Mouse (Mus musculus): ENCODE data around the gene Nup188. TPM values are rescaled to one million over a fixed set of nuclear protein-coding genes. Genes with fewer than 3 reads are reported as not detected.

The Nup188 gene
- polyA plus RNA-seq, 1 experiment from 2014 or later, result 21.6 TPM

DNA sequence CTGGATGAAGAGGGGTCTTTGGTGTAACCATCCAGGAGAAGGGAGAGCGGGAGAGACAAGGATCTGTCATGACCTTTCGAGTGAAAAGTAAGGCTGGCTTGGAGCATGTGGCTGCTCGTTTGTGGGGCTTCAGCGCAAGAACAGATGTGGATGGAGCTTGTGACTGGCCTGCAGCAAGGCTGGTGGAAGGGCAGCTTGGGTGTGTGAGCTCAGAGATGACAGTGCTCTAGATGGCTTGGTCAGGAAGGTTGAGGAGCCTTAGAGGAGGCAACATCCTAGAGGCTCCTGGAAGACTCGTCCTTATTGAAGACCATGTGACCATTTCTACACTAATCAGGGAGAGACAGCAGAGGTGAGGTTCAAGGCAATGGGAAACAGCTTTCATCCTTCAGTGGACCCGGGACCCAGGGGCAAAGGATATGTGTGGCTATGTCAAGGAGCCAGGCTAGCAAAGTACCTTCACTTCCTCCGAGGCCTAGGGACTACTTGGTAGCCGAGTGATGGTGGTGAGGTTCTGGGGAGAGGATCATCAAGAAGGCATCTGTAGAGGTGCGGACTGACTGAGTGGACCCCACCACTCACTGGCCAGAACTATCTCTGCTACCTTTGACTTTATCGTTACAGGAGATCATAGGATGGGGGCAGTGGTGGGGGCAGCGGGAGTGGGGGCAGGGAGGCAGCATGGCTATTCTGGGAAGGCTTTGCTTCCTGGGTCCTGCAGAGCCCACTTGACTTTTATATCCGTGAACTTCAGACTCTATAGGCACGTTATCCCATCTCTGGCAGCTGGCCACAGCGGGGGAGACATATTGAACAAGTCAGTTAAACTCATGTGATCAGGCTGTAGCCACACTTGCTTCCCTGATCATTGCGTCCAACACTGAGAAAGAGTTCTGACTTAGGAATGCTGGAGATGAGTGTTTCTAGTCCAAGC lies 26.8 kb upstream of the Nup188 start:
- ATAC-seq (ENCODE audit: low FRiP score), result no peak
- 91% methylated on average over 15 of the region's 15 CpGs for WGBS
- no peak overlapping the region for H3K9ac ChIP-seq
- no peaks in the 10 kb centered on the region for H3K27me3 ChIP-seq
- no peak overlapping the region for H3K4me3 ChIP-seq
- H3K4me2 ChIP-seq, result no peak overlapping the region
- H3K27ac ChIP-seq, result no peak overlapping the region
- H3K36me3 ChIP-seq, result peaks cover 96% of the 10 kb centered on the region
- H3K4me1 ChIP-seq (replicated peaks), result peaks cover 47% of the 10 kb centered on the region
- no peaks in the 10 kb centered on the region for H3K9me3 ChIP-seq

DNA sequence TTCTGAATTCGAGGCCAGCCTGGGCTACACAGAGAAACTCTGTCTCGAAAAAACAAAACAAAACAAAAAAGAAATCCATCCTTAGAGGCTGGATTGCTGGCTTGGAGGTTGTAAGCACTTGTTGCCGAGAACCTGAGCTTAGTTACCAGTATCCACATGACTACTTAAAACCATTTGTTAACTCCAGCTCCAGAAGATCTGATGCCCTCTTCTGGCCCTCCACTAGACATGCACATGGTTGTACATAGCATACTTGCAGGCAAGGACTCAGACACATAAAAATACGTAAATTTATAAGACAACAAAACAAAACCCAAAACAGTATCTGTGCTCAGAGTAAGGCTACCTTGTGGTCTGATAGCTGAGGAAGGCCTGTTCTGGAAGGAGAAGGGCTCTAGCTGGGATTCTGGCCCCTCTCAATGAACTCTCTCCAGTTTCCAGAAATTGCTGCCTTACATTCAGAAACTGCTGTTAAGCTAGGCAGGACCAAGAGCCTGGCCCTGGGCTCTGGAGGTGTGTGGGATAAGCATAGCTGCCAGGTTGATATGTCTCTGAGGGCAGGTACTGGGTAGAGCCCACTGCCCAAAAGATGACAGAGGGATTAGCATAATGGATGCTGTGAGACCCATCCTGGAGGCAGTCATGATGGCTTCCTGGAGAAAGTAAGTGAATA lies 25.0 kb upstream of the Nup188 start:
- Histone ChIP-seq H3K9me3 (no peaks in the 10 kb centered on the region), H3K4me3 (no peak overlapping the region), H3K4me1 (replicated peaks) (peaks cover 65% of the 10 kb centered on the region), H3K27me3 (no peaks in the 10 kb centered on the region), H3K9ac (no peak overlapping the region), H3K27ac (peak overlapping the region; percentile 55; the same call in 1 of the 2 replicates), H3K36me3 (peaks cover 90% of the 10 kb centered on the region), H3K4me2 (no peak overlapping the region)
- no peak for ATAC-seq (ENCODE audit: low FRiP score)
- 88% methylated on average over 4 of the region's 4 CpGs for WGBS

DNA sequence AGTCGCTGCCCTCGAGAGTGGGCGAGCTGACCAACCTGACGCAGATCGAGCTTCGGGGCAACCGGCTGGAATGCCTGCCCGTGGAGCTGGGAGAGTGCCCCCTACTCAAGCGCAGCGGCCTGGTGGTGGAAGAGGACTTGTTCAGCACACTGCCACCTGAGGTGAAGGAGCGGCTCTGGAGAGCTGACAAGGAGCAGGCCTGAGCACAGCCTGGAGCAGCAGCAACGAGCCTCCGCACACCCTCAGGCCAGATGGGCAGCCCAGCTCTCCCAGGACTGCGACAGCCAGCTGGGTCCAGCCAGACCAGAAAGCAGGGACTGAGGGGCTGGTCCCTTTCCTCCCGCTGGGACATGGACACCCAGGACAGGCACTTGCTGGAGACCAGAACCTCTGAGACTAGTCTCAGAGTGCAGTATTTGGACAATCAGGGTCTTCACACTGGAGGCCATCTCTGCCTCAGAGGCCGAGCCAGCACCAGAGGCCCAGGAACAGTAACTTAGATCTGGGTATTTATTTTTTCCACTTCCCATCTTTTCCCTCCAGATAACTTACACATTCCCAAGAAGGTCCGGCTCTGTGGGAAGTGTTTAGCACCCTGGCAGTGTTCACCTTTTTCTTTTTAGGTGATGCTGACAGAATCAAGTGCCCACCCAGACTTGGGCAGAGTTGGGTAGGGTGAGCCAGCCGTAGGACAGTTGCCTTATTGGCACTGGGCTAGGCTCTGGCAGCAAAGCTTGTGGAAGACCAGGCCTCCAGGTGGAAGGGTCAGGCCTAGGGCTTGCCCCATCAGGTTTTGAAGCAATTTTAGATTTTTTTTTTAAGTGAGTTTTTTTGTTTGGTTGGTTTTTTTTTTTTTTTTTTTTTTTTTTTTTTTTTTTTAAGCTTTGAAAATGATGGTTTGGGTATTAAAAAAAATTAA lies 24.0 kb upstream of the Nup188 start:
- H3K4me1 ChIP-seq (replicated peaks), result peaks cover 75% of the 10 kb centered on the region
- H3K36me3 ChIP-seq, result peaks cover 86% of the 10 kb centered on the region
- no peaks in the 10 kb centered on the region for H3K27me3 ChIP-seq
- peak overlapping the region; percentile 11; the same call in 1 of the 2 replicates for H3K9ac ChIP-seq
- no peak for ATAC-seq (ENCODE audit: low FRiP score)
- WGBS, result 87% methylated on average over 18 of the region's 18 CpGs
- no peaks in the 10 kb centered on the region for H3K9me3 ChIP-seq
- H3K27ac ChIP-seq, result peak overlapping the region; percentile 55
- no peak overlapping the region for H3K4me2 ChIP-seq
- no peak overlapping the region for H3K4me3 ChIP-seq

DNA sequence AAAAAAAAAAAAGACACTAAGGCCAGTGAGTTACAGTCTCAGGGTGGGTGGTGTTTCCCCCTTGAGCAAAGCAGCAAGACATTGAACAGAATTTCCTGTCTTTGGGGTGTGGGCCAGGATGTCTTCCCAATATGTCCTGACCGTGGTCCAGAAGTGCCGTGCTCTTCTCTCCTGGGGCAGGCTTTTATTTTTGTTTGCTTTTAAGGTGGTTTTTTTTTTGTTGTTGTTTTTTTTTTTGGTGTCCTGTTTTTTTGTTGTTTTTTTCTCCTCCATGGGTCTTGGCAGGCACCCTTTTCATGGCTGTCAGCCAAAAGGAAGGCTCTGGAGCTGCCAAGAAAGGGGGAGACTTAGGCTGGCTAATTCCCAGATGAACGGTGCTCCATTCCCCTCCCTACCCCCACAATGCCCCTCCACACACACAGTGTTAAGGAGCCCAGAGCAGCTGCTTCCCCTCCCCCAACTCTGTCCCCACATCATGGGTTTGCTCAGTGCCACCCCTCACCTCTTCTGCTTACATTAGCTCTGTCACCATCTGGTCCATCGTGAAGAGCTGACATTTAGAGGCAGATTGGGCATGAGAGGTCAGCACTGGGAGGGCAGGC lies 23.3 kb upstream of the Nup188 start:
- 49% methylated on average over 4 of the region's 4 CpGs for WGBS
- Histone ChIP-seq H3K9ac (no peak overlapping the region), H3K36me3 (peaks cover 79% of the 10 kb centered on the region), H3K4me1 (replicated peaks) (peaks cover 73% of the 10 kb centered on the region), H3K9me3 (no peaks in the 10 kb centered on the region), H3K27me3 (no peaks in the 10 kb centered on the region), H3K4me2 (no peak overlapping the region), H3K27ac (peak overlapping the region; percentile 60), H3K4me3 (no peak overlapping the region)
- ATAC-seq (ENCODE audit: low FRiP score), result peak; percentile 57; the same call in 1 of the 2 replicates

DNA sequence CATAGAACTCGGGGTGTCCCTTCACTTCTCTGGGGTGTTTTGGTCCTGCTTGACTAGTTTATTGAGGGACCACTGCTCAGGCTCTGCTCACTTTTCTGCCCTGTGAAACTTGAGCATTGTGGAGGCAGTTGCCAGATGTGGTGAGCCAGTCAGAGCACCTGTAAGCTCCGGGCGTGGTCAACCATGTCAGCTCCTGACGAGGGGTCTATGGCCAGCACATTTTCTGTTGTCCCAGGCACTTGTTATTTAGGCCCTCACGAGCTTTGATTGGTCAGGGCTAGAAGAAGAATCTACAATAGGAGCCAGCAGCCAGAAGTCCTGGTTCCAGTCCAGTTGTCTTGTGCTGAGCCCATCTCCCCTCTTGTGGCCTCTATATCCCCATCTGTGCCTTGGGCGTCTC lies 22.4 kb upstream of the Nup188 start:
- H3K4me2 ChIP-seq, result no peak overlapping the region
- peaks cover 73% of the 10 kb centered on the region for H3K36me3 ChIP-seq
- peaks cover 65% of the 10 kb centered on the region for H3K4me1 ChIP-seq (replicated peaks)
- peak overlapping the region; percentile 60; the same call in 1 of the 2 replicates for H3K27ac ChIP-seq
- ATAC-seq (ENCODE audit: low FRiP score), result no peak
- WGBS, result 93% methylated on average over 6 of the region's 6 CpGs
- no peaks in the 10 kb centered on the region for H3K9me3 ChIP-seq
- H3K4me3 ChIP-seq, result no peak overlapping the region
- H3K9ac ChIP-seq, result no peak overlapping the region
- H3K27me3 ChIP-seq, result no peaks in the 10 kb centered on the region

DNA sequence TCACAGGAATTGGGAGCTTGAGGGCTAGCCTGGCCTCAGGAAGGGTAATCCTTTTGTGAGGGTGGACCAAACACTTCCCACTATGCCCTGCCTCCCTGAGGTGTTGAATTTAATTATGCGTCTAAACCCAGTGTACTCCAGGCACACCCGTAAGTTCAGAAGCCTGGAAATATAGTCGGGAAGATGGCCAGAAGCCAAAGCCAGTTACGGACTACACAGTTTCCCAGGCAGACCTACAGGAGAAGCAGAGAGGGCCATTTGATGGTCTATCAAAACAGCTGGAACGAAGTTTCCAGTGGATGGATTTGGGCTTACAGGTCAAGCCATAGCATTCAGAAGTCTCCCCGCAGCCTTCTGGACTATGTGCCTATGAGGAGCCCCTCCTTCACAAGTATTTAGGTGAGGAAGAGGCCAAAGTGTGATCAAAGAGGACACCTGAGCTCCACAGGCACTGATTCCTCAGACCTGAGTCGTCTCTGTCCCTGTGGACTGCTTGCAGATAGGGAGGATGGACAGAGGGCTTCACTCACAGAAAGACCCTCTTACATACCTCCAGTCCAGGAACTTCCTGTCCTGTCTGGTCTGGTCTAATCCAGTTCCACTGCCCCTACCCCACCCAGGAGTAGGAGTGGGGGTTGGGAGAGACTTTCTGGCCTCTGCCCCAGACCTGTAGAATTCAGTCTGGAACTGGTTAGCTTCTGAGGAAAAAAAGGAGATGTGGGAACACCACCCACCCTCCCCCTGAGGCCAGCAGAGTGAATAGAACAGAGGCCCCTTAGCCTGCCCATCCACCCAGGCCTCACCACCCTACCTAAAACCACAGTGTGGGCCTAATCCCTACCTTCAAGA lies 21.3 kb upstream of the Nup188 start:
- peaks cover 55% of the 10 kb centered on the region for H3K4me1 ChIP-seq (replicated peaks)
- no peak overlapping the region for H3K4me3 ChIP-seq
- no peak for ATAC-seq (ENCODE audit: low FRiP score)
- peaks cover 62% of the 10 kb centered on the region for H3K36me3 ChIP-seq
- H3K27ac ChIP-seq, result peak overlapping the region; percentile 82
- H3K4me2 ChIP-seq, result no peak overlapping the region
- no peaks in the 10 kb centered on the region for H3K9me3 ChIP-seq
- no peaks in the 10 kb centered on the region for H3K27me3 ChIP-seq
- peak overlapping the region; percentile 8; the same call in 1 of the 2 replicates for H3K9ac ChIP-seq
- 75% methylated on average over 7 of the region's 7 CpGs for WGBS

DNA sequence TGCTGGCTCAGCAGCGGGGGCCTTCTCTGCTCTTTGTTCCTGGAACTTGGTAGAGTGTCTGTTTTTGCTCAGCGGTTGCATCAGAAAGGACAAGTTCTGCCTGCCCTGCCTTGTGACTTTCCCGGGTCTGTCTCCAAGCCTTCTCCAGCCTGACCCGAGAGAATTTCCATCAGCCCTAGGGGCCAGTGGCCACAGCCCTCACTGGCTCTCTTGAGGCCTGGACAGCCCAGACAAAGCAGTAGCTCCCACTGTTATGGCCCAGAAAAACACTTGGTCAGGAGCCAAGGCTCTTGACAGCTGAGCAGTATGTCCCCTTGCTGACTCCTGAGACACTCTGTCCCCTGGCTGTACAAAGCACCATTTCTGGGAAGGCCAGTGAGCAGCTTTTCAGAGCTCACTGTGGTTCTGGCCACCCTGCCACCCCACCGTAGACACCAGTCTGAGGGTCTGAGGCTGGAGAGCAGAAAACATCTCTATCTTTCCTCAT lies 20.4 kb upstream of the Nup188 start, which contains the start of gene Phyhd1:
Gene Phyhd1 (plus strand): TSS at position 437 of the 487 bp plus-strand sequence.
- Histone ChIP-seq H3K27me3 (no peaks in the 10 kb centered on the region), H3K4me3 (no peak within 1 kb of the TSS), H3K4me2 (no peak within 1 kb of the TSS), H3K36me3 (peaks cover 53% of the 10 kb centered on the region), H3K9ac (peak within 1 kb of the TSS; percentile 8; the same call in 1 of the 2 replicates), H3K9me3 (no peaks in the 10 kb centered on the region), H3K4me1 (replicated peaks) (peaks cover 57% of the 10 kb centered on the region), H3K27ac (peak within 1 kb of the TSS; percentile 82)
- 37% methylated on average over 5 of the region's 5 CpGs for WGBS
- ATAC-seq (ENCODE audit: low FRiP score), result no peak

DNA sequence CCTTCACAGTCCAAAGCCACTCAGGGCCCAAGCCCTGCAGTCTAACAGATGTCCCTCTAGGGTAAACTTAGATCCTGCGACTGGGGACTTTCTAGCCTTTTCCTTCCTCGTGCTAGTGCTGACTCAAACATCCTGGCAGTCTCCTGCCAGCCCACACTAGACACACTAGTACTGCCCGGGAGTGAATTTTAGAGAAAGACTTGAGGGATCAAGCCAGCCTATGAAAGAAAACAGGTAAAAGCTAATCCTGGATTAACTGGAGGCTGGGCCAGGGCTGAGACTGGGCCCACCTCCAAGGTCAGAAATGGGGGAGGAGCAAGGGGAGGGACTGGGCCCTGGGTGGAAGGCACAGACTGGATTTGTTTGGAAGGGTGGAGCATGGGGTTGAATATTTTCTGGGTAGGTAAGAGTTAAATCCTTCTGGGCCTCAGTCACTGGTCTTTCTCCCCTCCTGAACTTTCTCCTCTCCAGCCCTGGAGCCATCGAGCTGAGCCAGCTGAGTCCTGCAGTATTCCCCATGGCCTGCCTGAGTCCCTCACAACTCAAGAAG lies 19.7 kb upstream of the Nup188 start:
- Histone ChIP-seq H3K27me3 (no peaks in the 10 kb centered on the region), H3K27ac (peak overlapping the region; percentile 82), H3K4me1 (replicated peaks) (peaks cover 55% of the 10 kb centered on the region), H3K4me3 (no peak overlapping the region), H3K9ac (no peak overlapping the region), H3K4me2 (no peak overlapping the region), H3K36me3 (peaks cover 48% of the 10 kb centered on the region), H3K9me3 (no peaks in the 10 kb centered on the region)
- WGBS, result 33% methylated on average over 4 of the region's 4 CpGs
- no peak for ATAC-seq (ENCODE audit: low FRiP score)

DNA sequence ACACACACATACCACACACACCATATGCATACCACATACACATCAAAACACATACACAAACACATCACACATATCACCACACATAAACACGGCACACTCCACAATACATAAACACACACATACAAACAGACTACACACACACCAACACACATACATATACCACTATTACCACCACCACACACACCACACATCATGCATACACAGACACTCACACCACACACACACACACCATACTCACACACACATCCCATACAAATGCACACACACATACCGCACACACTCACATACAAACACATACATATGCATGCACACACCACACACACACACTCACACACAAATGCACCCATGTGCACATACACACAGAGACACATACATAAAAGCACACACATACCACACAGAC lies 18.7 kb upstream of the Nup188 start:
- H3K9ac ChIP-seq, result no peak overlapping the region
- no peak overlapping the region for H3K27ac ChIP-seq
- peaks cover 38% of the 10 kb centered on the region for H3K36me3 ChIP-seq
- no peaks in the 10 kb centered on the region for H3K9me3 ChIP-seq
- no peak overlapping the region for H3K4me2 ChIP-seq
- WGBS, result 95% methylated on average over 2 of the region's 2 CpGs
- no peaks in the 10 kb centered on the region for H3K27me3 ChIP-seq
- no peak for ATAC-seq (ENCODE audit: low FRiP score)
- peaks cover 45% of the 10 kb centered on the region for H3K4me1 ChIP-seq (replicated peaks)
- H3K4me3 ChIP-seq, result no peak overlapping the region

DNA sequence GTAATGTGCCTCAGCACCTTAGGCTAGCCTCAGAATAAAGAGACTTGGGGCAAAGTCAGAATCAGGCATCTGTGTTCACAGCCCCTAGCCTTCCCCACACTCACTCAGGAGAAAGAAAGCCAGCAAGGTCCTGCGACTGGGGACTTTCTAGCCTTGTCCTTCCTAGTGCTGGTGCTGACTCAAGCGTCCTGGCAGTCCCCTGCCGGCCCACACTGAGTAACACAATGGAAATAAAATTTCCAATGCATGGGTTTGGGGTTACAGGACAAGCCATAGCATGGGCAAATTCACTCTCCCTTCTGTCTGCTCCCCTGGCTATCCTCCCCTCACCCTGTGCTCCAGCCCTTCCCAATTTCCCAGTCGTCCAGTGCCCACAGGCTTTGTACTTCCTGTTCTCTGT lies 17.8 kb upstream of the Nup188 start:
- Histone ChIP-seq H3K9me3 (no peaks in the 10 kb centered on the region), H3K4me3 (no peak overlapping the region), H3K4me1 (replicated peaks) (peaks cover 40% of the 10 kb centered on the region), H3K9ac (no peak overlapping the region; the same call in 1 of the 2 replicates), H3K27me3 (no peaks in the 10 kb centered on the region), H3K4me2 (no peak overlapping the region), H3K27ac (no peak overlapping the region), H3K36me3 (peaks cover 31% of the 10 kb centered on the region)
- no peak for ATAC-seq (ENCODE audit: low FRiP score)
- WGBS, result 69% methylated on average over 4 of the region's 4 CpGs
